Mouse (Mus musculus) forebrain, embryonic 10.5 days (tissue): ENCODE results near the gene Fbxl17. TPM values are rescaled to one million over a fixed set of nuclear protein-coding genes. Genes with fewer than 3 reads are reported as not detected.

Experiments used
- DNase-seq: peaks from one replicate; pipeline ENCODE4 v3.0.0-alpha.2; 2017; ENCODE audit warnings: low spot score; ENCODE audit errors: extremely low spot score
- H3K27ac ChIP-seq: fragments of 300-500 bp; sonication (generic); 2 replicates; pipeline ENCODE4 v1.5.1; 2016; ENCODE audit warnings: mild to moderate bottlenecking
- H3K27me3 ChIP-seq: fragments of 300-500 bp; sonication (generic); 2 replicates; pipeline ENCODE4 v1.6.1; 2016; ENCODE audit warnings: mild to moderate bottlenecking; ENCODE audit not compliant: poor library complexity, severe bottlenecking
- H3K36me3 ChIP-seq: fragments of 300-500 bp; sonication (generic); replicated peaks from 2 replicates; pipeline ENCODE4 v1.6.1; 2016; ENCODE audit warnings: mild to moderate bottlenecking, moderate library complexity
- H3K4me1 ChIP-seq: fragments of 300-500 bp; sonication (generic); 2 replicates; pipeline ENCODE4 v1.6.1; 2016
- H3K4me3 ChIP-seq: fragments of 300-500 bp; sonication (generic); 2 replicates; pipeline ENCODE4 v1.5.1; 2016; ENCODE audit warnings: mild to moderate bottlenecking, moderate library complexity
- H3K9me3 ChIP-seq: fragments of 300-500 bp; sonication (generic); 2 replicates; pipeline ENCODE4 v1.6.1; 2016; ENCODE audit warnings: mild to moderate bottlenecking, moderate library complexity
- WGBS: fragments of 180-500 bp; shearing (Covaris S2); methylation state at CpG from one replicate; pipeline ENCODE4 v1.1.7; 2016; 5-methylcytosine and 5-hydroxymethylcytosine counted together
- polyA plus RNA-seq: library from polyadenylated mRNA; unstranded; fragments of >200 nt; fragmentation: Nextera tagmentation; extraction: Ambion mirVana; gene quantifications from 2 replicates; pipeline ENCODE4 v1.2.1, GENCODE M21; 2016

The Fbxl17 gene
- polyA plus RNA-seq, 1 experiment from 2014 or later, result 2.7 TPM

DNA sequence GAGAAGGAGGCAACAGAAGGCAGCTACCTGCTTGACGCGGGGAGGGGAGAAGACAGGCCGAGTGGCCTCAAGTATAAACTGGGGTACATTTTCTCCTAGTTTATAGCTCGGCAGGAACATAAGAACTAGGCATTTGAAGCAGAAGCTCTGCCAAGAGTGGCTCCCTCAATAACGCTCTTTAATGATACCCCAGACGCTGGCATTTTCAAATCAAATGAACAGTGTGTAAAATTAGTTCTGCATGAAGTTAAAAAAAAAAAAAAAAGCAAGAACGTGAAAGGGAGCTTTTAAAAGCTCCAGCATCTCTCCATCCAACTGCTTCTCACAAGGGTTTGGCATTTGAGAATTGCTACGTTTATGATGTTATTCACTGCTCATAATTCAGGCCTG lies 423.8 kb downstream of the Fbxl17 start:
- DNase-seq, result no peak
- 68% methylated on average over 8 of the region's 8 CpGs for WGBS
- peaks cover 65% of the 10 kb centered on the region for H3K4me1 ChIP-seq
- no peaks in the 10 kb centered on the region for H3K9me3 ChIP-seq
- peak overlapping the region; percentile 63 for H3K27ac ChIP-seq
- H3K4me3 ChIP-seq, result no peak overlapping the region
- H3K27me3 ChIP-seq, result no peaks in the 10 kb centered on the region; the same call in 1 of the 2 replicates
- no peaks in the 10 kb centered on the region for H3K36me3 ChIP-seq

DNA sequence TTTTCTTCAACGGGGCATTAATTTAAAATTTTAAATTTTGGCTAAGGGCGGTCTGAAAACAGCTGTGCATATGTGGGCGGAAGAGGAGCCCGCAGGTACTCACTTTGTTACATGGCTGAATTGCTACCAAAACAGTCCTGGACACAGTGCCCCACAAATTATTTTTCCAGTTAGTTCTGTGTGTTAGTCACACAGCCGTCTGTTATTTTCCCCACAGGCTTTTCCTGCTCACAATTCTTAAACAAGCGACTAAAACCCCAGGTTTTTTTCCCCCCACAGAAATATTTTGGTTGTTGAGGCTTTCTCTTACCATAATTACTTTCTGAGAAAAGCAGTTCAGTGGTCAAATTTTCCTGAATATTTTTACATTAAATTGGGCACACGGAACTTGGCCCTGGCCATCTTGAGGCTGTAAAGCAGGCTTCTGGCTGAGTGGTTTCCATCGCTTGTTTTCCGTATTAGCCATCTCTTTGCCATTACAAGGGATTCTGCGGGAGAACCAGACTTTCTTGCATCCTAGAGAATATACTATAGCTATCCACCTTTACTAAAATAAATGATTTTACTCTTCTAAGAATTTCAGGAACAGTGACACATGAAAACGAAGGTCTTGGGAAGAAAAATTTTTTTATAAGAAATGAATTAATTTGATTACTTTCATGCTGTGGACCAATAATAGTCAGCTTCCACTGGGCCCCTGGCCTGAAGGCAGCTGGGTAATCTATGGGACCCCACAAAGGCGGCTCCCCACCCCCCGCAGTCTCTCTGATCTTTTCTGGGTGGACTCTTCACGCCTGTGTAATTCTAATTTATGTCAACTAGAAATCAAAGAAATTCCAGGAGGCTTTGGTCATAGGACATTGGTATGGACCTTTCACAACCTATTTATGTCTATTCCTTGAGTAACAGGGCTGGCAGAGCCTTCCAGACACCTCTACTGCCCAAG lies 424.5 kb downstream of the Fbxl17 start:
- WGBS, result 77% methylated on average over 14 of the region's 14 CpGs
- Histone ChIP-seq H3K4me1 (peaks cover 72% of the 10 kb centered on the region), H3K36me3 (no peaks in the 10 kb centered on the region), H3K4me3 (no peak overlapping the region), H3K9me3 (no peaks in the 10 kb centered on the region), H3K27ac (peak overlapping the region; percentile 63), H3K27me3 (no peaks in the 10 kb centered on the region; the same call in 1 of the 2 replicates)
- no peak for DNase-seq

DNA sequence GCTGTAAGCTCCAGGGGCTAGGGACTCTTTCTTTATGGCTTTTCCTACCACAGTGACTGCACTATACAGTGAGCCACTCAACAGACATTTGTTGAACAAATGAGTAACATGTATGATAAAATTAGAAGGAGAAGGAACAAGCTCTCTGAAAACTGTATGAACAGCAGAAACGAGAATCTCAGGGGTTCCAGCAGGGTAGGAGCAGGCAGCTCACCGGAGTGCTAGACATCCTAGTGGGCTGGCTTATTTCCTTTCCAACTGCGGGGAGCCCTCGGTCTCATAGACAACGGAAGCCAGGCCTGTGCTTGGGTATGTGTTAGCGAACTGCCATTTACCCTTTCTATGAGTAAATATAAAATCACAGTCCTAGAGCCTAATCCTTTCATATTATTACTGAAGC lies 426.5 kb downstream of the Fbxl17 start:
- WGBS, result 82% methylated on average over 6 of the region's 6 CpGs
- no peaks in the 10 kb centered on the region for H3K36me3 ChIP-seq
- peaks cover 77% of the 10 kb centered on the region for H3K4me1 ChIP-seq
- no peak overlapping the region for H3K27ac ChIP-seq
- no peaks in the 10 kb centered on the region for H3K9me3 ChIP-seq
- no peaks in the 10 kb centered on the region; the same call in 1 of the 2 replicates for H3K27me3 ChIP-seq
- H3K4me3 ChIP-seq, result no peak overlapping the region
- DNase-seq, result no peak

DNA sequence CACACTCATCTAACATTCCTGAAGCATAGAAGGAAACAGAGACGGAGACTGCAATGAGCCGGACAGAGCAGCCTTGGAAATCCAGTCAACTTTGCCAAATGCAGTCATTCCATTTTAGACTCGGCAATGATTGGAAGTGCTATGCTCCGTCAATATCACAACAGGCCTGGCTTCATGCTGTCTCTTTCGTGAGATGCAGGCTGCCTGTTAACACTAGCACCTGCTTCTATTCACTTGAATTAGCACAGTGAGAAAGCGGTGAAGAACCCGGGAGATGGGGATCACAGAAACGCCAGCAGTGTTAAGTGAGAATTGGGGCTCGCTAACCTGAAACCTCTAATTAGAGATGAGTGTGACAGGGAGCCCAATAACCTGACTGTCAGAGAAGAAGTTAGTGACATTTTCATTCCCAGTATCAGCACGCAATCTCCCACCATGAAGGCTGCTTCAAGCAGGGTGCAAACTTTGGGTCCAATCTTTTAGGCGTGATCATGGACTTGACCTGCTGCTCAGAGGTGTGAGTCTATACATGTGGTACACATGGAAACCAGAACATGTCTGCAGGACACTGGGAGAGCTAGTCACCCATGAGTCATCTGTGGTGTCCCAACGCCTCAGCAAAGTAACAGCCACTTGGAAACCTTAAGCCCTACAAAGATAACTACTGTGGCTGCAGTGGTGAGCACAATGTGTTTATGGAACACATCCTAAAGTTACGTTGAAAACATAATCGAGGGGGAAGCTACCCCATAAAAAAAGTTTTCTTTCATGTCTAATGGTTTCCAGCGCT lies 428.5 kb downstream of the Fbxl17 start:
- no peak for DNase-seq
- no peaks in the 10 kb centered on the region for H3K9me3 ChIP-seq
- no peaks in the 10 kb centered on the region; the same call in 1 of the 2 replicates for H3K27me3 ChIP-seq
- H3K4me3 ChIP-seq, result no peak overlapping the region
- H3K27ac ChIP-seq, result peak overlapping the region; percentile 61; the same call in 1 of the 2 replicates
- no peaks in the 10 kb centered on the region for H3K36me3 ChIP-seq
- peaks cover 62% of the 10 kb centered on the region for H3K4me1 ChIP-seq
- WGBS, result 84% methylated on average over 15 of the region's 15 CpGs

DNA sequence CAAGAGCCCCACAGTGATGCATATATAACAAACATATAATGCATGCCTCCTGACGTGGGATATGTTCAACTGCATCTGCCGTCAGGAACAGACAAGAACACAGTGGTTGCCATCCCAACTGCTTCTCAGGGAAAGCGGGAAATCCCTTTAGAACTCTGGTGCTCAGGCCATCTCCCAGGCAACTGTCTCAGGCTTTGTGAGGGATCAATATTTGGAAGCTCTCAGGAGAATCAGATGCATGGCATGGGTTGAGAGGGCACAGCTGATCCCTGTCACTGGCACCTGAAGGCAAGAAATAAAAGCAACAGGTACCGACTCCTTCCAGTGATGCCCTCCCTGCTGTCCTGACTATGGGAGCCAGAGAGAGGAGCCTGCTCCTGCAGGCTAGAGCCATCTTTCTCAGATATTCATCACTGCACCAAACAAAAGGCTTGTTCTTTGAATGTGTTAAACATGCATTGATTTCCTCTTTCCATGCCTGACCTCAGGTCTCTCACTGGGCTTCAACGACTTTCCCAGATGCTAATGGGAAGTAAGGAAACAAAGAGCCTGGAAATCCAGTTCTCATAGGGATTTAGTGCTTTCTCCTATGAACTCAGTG lies 429.6 kb downstream of the Fbxl17 start:
- no peaks in the 10 kb centered on the region for H3K36me3 ChIP-seq
- WGBS, result 68% methylated on average over 5 of the region's 5 CpGs
- H3K27ac ChIP-seq, result peak overlapping the region; percentile 61
- no peak for DNase-seq
- H3K4me3 ChIP-seq, result no peak overlapping the region
- H3K4me1 ChIP-seq, result peaks cover 51% of the 10 kb centered on the region
- no peaks in the 10 kb centered on the region; the same call in 1 of the 2 replicates for H3K27me3 ChIP-seq
- H3K9me3 ChIP-seq, result no peaks in the 10 kb centered on the region

DNA sequence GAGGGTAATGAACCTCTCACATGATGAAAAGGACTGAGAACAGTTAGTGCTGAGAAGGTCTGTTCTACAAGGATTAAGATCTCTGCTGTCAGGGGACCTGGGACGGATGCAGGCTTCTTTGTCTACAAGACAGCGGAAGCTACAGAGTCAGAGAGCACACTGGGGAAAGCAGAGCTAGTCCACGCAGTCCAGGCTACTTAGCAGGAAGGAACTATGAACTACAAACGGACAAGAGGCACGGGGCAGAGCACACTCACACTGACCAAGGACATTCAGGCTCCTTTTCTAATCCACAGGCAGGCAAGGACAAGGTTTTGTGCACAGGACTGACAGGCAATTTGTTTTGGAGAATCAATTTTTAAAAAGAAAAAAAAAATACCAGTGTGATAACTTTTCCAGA lies 437.0 kb downstream of the Fbxl17 start:
- 42% methylated on average over 5 of the region's 5 CpGs for WGBS
- Histone ChIP-seq H3K9me3 (no peaks in the 10 kb centered on the region), H3K36me3 (no peaks in the 10 kb centered on the region), H3K27me3 (peaks cover 15% of the 10 kb centered on the region), H3K27ac (no peak overlapping the region), H3K4me3 (no peak overlapping the region), H3K4me1 (peaks cover 31% of the 10 kb centered on the region)
- no peak for DNase-seq

DNA sequence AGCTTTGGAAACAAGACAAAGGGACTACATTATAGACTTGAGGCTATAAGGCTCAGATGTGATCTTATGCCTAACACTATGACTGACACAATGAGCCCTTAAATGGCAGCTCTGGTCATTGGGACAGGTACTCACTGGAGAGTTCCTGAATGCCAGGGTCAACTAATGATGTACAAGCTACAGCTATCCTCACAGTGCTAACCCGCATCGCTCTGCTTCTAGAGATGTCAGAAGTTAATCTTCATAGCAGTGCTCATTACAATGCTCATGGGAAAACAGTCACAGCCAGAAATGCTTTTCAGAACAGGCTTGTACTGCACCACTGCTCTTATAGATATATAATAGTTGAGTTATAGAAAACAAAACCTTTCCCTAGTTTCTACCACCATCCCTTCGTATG lies 438.0 kb downstream of the Fbxl17 start:
- Histone ChIP-seq H3K27ac (no peak overlapping the region), H3K27me3 (peaks cover 21% of the 10 kb centered on the region), H3K4me1 (peaks cover 33% of the 10 kb centered on the region), H3K9me3 (no peaks in the 10 kb centered on the region), H3K4me3 (no peak overlapping the region), H3K36me3 (no peaks in the 10 kb centered on the region)
- no peak for DNase-seq
- 93% methylated on average over 3 of the region's 3 CpGs for WGBS

DNA sequence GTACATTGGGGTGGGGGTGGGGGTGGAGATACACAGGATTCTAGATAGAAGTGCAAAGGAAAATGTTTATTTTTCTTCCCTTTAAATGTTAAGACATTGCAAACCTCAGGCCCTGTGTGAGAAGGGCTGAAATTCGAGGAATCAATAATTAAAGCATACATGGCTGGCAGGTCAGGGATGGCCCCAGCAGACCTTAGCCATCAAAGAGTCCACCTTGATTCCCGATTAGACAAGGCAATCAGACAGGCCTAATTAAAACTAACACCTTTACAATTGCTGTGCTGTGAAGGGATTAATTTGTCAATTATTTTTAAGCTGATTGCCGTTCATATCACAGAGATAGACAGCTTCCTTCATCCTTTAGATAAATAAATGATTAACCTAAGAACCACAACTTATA lies 439.0 kb downstream of the Fbxl17 start:
- no peaks in the 10 kb centered on the region for H3K9me3 ChIP-seq
- peaks cover 33% of the 10 kb centered on the region for H3K4me1 ChIP-seq
- WGBS, result 47% methylated on average over 3 of the region's 3 CpGs
- no peak overlapping the region for H3K4me3 ChIP-seq
- H3K27me3 ChIP-seq, result peaks cover 25% of the 10 kb centered on the region
- no peaks in the 10 kb centered on the region for H3K36me3 ChIP-seq
- no peak overlapping the region for H3K27ac ChIP-seq
- DNase-seq, result no peak

DNA sequence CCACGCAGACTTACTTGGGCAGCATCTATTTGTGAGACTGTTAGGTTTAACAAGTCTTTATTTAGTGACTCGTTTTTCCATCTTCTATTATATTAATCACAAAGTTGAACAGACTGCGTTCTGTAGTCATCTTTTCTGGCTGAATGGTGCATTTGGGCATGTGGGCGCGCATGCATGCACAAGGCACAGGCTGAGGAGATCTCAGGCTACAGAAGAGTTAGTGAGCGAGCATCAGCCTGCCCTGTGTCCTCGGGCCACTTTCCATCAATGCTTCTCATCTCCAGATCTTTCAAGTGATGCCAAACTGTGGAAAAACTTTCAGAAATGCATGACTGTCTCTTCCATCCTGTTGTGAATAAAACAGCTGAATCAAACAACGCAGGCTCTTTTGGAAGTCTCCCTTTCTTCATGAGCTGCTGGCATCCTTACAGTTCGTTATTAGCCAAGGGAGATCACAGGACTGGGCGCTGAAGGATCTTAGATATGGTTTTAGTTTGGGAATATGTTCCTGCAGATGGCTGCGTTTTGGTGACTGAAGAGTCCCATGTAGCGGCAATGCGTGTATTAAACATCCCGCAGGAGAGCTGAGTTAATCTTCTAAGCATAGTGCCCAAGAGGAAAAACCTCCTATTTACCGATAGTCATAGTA lies 442.0 kb downstream of the Fbxl17 start:
- peaks cover 25% of the 10 kb centered on the region for H3K27me3 ChIP-seq
- no peak for DNase-seq
- H3K36me3 ChIP-seq, result no peaks in the 10 kb centered on the region
- no peaks in the 10 kb centered on the region for H3K9me3 ChIP-seq
- H3K4me3 ChIP-seq, result no peak overlapping the region
- H3K27ac ChIP-seq, result no peak overlapping the region
- WGBS, result 92% methylated on average over 15 of the region's 15 CpGs
- H3K4me1 ChIP-seq, result peaks cover 32% of the 10 kb centered on the region

DNA sequence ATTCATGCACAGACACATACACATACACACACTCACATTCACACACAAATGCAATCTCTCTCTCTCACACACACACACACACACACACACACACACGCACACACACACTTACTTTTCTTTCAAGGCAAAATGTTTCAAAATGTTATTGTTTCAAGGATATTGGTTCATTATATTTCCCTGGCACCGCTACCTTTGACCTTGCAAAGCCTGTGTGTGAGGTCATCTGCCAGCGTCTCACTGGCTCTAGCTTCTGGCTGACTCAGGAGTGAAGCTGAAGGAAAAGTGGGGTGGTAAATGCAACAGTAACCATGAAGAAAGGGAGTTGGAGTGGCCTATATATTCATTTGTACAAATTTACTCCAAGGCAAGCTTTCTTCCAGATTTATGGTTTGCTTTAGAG lies 442.8 kb downstream of the Fbxl17 start:
- 90% methylated on average over 3 of the region's 3 CpGs for WGBS
- H3K9me3 ChIP-seq, result no peaks in the 10 kb centered on the region
- H3K36me3 ChIP-seq, result no peaks in the 10 kb centered on the region
- DNase-seq, result no peak
- H3K4me3 ChIP-seq, result no peak overlapping the region
- H3K27ac ChIP-seq, result no peak overlapping the region
- peaks cover 29% of the 10 kb centered on the region for H3K4me1 ChIP-seq
- H3K27me3 ChIP-seq, result peaks cover 25% of the 10 kb centered on the region

DNA sequence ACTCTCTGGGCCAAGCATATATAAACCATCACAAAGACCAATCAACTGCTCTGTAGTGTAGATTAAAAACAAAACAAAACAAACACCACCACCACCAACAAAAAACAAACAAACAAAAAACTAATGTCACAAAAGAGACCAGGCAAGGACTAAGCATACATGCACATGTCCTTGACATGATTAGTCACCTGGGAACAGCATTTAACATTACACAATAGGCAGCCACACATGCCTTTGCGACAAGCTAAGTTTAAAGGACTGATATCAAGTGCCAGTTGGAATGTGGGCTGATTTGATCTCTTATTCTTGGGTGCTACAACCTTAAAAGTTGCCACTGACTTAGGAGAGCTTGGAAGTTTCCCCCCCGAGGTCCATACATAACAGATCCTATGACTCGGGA lies 446.5 kb downstream of the Fbxl17 start:
- H3K27me3 ChIP-seq, result peaks cover 15% of the 10 kb centered on the region
- H3K27ac ChIP-seq, result no peak overlapping the region
- WGBS, result 86% methylated on average over 3 of the region's 3 CpGs
- H3K36me3 ChIP-seq, result no peaks in the 10 kb centered on the region
- no peaks in the 10 kb centered on the region for H3K9me3 ChIP-seq
- DNase-seq, result no peak
- H3K4me3 ChIP-seq, result no peak overlapping the region
- peaks cover 7% of the 10 kb centered on the region for H3K4me1 ChIP-seq

DNA sequence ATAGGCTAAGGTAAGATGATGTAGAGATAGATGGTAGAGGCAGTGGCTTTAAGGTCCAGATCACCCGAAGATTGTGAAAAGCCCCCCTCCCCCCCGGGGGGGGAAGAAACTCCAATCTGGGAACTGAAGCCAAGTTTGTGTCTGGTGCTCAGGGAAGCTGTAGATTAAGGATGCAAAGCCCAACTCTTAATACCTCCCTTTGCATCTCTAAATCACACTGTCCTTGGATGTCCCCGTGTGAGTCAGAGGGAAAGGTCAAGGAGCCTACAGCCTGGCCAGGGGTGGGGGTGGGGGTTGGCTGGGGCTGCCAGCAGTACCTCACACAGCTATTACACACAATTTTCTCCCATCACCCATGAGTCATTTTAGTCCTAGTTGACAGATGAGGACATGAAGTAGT lies 453.4 kb downstream of the Fbxl17 start:
- Histone ChIP-seq H3K9me3 (peaks cover 4% of the 10 kb centered on the region; the same call in 1 of the 2 replicates), H3K27ac (no peak overlapping the region), H3K4me3 (no peak overlapping the region), H3K4me1 (peaks cover 14% of the 10 kb centered on the region), H3K36me3 (no peaks in the 10 kb centered on the region), H3K27me3 (no peaks in the 10 kb centered on the region)
- DNase-seq, result no peak
- WGBS, result 68% methylated on average over 3 of the region's 3 CpGs
